Mouse (Mus musculus) erythroblast, embryonic 14.5 days (primary cell): Measurements from ENCODE around the gene Smpd3.

ENCODE experiments used
- GATA1 ChIP-seq: IDR thresholded peaks from 2 replicates; pipeline ENCODE4 v1.6.1; 2012; ENCODE audit warnings: low read length, inconsistent platforms, mixed read lengths
- TAL1 ChIP-seq: IDR thresholded peaks from 3 replicates; pipeline ENCODE4 v1.6.1; 2012; ENCODE audit warnings: low read length, inconsistent platforms, mixed read lengths

DNA sequence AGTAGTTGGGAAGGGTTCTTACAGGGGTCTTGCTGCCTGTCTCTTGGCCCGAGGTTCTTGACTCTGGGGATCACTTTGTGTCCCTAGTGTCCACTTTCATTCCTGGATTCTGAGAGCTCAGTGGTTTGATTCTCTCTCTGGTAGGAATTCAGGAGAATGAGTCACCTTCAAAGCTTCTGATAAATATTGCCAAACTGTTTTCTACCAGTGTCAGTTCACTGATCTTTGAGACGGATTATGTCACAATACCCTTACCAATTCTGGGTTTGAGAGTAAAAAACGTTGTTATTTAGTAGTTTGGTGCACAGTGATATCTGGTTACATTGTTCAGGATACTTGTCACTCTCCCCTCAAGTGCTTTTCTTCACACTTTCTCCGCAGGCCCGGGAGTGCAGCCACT lies 57.6 kb downstream of the Smpd3 start:
- TF ChIP-seq GATA1, result no peak
- no peak for TF ChIP-seq TAL1
